Mouse (Mus musculus): Measurements from ENCODE around the gene 4930579G24Rik. TPM values are rescaled to one million over a fixed set of nuclear protein-coding genes. Genes with fewer than 3 reads are reported as not detected.

4930579G24Rik gene
- polyA plus RNA-seq, 1 experiment from 2014 or later: 6.1 TPM

DNA sequence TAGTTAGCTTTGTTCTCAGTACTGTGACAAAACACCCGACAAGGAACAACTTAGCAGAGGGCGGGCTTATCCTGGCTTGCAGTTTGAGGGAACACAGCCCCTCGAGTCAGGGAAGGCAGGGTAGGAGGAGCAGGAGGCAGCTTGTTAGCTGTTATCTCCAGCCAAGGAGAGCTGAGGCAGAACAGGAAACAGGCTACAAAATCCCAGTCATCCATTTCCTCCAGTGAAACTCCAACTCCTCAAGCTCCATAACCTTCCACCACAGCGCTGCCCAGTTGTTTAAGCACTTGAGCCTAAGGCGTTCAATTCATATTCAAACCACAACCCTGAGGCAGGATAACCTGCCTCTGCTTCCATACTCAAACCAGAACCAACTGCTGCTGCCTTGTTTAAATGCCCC, 45.8 kb downstream of the 4930579G24Rik start:
- no peak overlapping the region for H3K4me2 ChIP-seq (ENCODE audit: low read length)
- no peak overlapping the region for H3K4me3 ChIP-seq (ENCODE audit: low read length)
- no peaks in the 10 kb centered on the region for H3K9me3 ChIP-seq (ENCODE audit: control insufficient read depth, low read length)
- no peaks in the 10 kb centered on the region for H3K36me3 ChIP-seq (ENCODE audit: control insufficient read depth, insufficient read depth, low read length)
- no peaks in the 10 kb centered on the region for H3K4me1 ChIP-seq (ENCODE audit: control insufficient read depth, insufficient read depth, low read depth, low read length)
- no peaks in the 10 kb centered on the region for H3K27me3 ChIP-seq (replicated peaks; ENCODE audit: control insufficient read depth, insufficient read depth, low read length)
- H3K27ac ChIP-seq (ENCODE audit: low read depth, low read length): no peak overlapping the region
- 93% methylated on average over 5 of the region's 5 CpGs for WGBS
- no peak overlapping the region for H3K9ac ChIP-seq (ENCODE audit: low read depth, low read length)
- ATAC-seq: no peak

DNA sequence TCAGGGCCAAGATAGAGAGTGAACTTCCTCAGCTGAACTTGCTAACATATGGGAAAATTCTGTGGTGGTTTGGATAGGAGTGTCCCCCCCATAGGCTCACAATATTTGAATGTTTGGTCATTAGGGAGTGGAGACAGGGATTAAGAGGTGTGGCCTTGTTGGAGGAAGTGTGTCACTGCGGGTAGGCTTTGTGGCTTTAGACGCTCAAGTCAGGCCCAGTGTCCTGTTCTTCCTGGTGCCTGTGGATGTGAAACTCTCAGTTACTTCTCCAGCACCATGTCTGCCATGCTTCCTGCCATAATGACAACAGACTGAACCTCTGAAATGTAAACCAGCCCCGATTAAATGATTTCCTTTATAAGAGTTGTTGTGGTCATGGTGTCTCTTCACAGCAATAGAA, 47.5 kb downstream of the 4930579G24Rik start:
- Histone ChIP-seq H3K36me3 (ENCODE audit: control insufficient read depth, insufficient read depth, low read length) (no peaks in the 10 kb centered on the region), H3K27ac (ENCODE audit: low read depth, low read length) (no peak overlapping the region), H3K4me3 (ENCODE audit: low read length) (no peak overlapping the region), H3K4me1 (ENCODE audit: control insufficient read depth, insufficient read depth, low read depth, low read length) (no peaks in the 10 kb centered on the region), H3K9ac (ENCODE audit: low read depth, low read length) (no peak overlapping the region), H3K27me3 (replicated peaks; ENCODE audit: control insufficient read depth, insufficient read depth, low read length) (no peaks in the 10 kb centered on the region), H3K9me3 (ENCODE audit: control insufficient read depth, low read length) (no peaks in the 10 kb centered on the region), H3K4me2 (ENCODE audit: low read length) (no peak overlapping the region)
- WGBS: 91% methylated on average over 3 of the region's 3 CpGs
- no peak for ATAC-seq

Other genes with a start within 250 kb of the 4930579G24Rik start
- gene Fnip2, start 61.3 kb upstream of the 4930579G24Rik start, polyA plus RNA-seq (2015; fragmentation: Nextera tagmentation; extraction: Ambion mirVana): 4.5 and 5.5 TPM in 2 replicates
- 145 and 146 TPM in 2 replicates for gene Ppid, start 37.7 kb upstream of the 4930579G24Rik start, polyA plus RNA-seq (2015; fragmentation: Nextera tagmentation; extraction: Ambion mirVana)
- gene Etfdh, start 421 bp downstream of the 4930579G24Rik start, polyA plus RNA-seq (2015; fragmentation: Nextera tagmentation; extraction: Ambion mirVana): 45.4 and 45.6 TPM in 2 replicates
- gene Rxfp1, start 108.8 kb downstream of the 4930579G24Rik start, polyA plus RNA-seq (2015; fragmentation: Nextera tagmentation; extraction: Ambion mirVana): 0.19 and 0.24 TPM in 2 replicates
- gene Tmem144, start 223.7 kb downstream of the 4930579G24Rik start, polyA plus RNA-seq (2015; fragmentation: Nextera tagmentation; extraction: Ambion mirVana): 2.2 and 2.3 TPM in 2 replicates